Mouse (Mus musculus) embryo, embryonic 9.5 days (tissue): Measurements from ENCODE around the gene Clca2.
"Not testable (repeated sequence)": the region's sequence is repeated elsewhere in the genome, so short reads cannot be mapped to it uniquely, and the experiment has no call there.

Source experiments
- DNase-seq: peaks from one replicate; pipeline ENCODE4 v3.0.0-alpha.2; 2017; ENCODE audit errors: extremely low spot score

The Clca2 gene

DNA sequence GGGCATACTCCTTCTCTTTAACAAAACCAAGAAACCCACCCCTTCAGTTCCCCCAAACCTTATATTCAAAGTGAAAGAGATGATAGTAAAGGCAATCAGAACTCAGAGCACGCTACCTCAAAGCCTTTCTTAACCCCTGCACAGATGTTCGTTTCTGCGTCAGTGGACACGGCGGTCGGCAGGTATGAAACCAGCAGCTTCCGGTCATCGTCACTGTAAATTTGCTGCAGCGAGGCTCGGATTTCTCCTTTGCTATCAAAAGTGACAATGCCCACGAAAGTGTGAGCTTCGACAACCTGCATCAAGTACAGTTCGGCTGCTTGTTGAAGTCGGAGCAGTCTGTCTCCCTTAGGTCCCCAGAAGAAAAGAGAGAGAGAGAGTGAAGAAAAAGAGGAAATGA is 13.1 kb downstream of the Clca2 start:
- DNase-seq: no peak

DNA sequence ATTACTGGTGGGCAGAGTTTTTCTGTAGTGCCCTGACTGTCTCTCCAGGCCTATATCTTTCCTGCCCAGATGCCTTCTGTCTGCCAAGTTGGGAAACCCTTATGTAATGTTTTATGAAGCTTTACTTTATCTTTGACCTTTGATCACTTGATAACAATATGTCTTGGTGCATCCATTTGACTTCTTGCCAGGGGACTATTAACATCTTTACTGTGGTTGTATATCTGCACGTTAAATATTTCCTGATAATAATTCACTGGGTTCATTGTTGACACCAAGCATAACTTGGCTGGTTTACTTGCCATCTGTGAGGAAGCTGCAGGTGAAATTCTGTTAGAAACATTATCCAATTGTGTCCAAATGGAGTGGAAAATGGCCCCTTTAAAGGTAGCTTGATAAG is 16.2 kb downstream of the Clca2 start:
- no peak for DNase-seq

- no peak for DNase-seq
Observed at GRCm38 (mm10) chr3:145080904-145081303, 18.3 kb downstream of the Clca2 start.

DNA sequence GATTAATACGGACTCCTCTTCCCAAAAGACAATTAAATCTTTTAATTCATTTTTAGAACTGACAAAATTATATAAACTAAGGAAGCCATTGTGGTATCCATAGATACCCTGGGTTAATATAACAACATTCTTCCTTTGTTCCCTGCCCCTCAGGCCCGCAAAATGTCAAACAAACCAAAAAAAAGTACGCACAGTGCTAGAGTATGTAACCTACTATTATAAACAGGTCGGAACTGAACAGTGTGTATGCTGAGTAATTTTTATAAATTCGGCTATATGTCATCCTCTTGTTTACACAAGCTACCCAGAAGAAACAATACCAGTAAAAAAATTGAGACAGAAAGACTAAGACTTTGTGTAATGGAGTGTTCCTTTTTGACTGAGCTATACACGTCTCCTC is 20.8 kb downstream of the Clca2 start:
- no peak for DNase-seq

DNA sequence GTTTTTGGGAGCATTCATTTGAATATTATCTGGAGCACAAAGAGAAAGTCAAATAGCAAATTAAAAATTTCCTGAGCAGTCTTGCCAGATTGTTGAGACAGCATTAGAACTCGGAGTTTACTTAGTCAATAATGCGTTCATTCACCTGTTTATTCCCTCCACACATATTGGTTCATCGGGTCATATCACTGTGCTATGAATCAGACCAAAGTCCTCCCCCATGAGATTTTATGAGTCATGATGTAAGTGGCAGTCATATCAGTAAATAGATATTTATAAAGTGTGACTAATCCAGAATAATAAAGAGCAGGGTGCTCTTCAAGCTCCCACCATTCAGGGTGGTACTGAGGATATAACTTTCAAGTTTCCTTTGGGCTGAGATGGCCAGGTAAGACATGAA is 26.9 kb downstream of the Clca2 start:
- no peak for DNase-seq

GRCm38 (mm10) chr3:145068964-145069363 is 30.3 kb downstream of the Clca2 start:
- no peak for DNase-seq

- DNase-seq: not testable (repeated sequence)
Observed at GRCm38 (mm10) chr3:145055138-145055537, 44.1 kb downstream of the Clca2 start.

- no peak for DNase-seq
Observed at GRCm38 (mm10) chr3:145049820-145050219, 49.4 kb downstream of the Clca2 start.

DNA sequence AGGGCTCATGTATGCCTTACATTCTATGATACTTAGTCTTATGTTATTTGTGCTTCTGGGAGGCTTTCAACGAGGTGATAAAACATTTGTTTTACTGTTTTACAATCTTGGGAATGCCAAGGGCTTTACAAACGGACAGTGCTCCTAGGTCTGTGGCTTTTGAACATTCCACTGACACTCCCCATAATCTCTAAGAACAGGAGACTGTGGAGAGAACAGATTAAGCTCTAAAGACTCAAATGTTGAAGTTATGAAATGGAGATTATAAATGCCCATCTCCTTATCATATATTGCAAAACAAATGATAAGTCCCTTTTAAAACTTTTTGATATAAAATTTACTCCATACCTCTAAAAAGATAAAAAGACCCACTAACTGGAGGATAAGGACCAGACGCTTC is 60.4 kb downstream of the Clca2 start:
- DNase-seq: no peak

GRCm38 (mm10) chr3:145032676-145033075 is 66.6 kb downstream of the Clca2 start, which contains the start of gene Clca1:
Gene Clca1, minus strand, starts transcription at chr3:145032776.
- no peak for DNase-seq

DNA sequence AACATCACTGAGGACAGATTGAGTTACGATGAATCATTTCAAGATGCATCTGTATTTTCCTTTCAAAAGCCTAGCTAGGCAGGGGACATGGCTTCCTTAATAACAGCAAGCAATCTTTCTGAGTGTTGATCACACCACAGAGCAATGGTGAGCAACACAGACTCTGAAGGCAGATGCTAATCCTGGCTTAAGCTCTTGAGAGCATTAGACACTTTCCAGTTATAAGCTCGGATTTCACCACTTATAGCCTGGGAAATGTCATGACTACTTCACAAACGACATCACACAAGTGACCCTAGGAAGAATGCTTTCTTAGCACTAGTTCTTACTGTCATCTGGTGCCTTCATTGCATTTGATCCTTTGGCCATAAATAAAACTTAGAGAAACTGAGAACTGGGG is 71.2 kb downstream of the Clca2 start:
- no peak for DNase-seq

- peak; percentile 14 for DNase-seq
Observed at GRCm38 (mm10) chr3:145026750-145027149, 72.5 kb downstream of the Clca2 start.
